Mouse (Mus musculus) heart, adult 2 months (tissue): ENCODE data around the gene Aldh1a3.

ENCODE experiments used
- CTCF ChIP-seq: fragments of 200-600 bp; IDR thresholded peaks from 2 replicates; pipeline ENCODE4 v1.8.1; 2022; ENCODE audit warnings: antibody characterized with exemption, mild to moderate bottlenecking, moderate library complexity
- EP300 ChIP-seq: fragments of 200-500 bp; IDR thresholded peaks from 2 replicates; pipeline ENCODE4 v1.6.1; 2011; ENCODE audit warnings: low read depth, low read length, control low read depth; ENCODE audit not compliant: insufficient read depth

- no peak for TF ChIP-seq CTCF
- no peak for TF ChIP-seq EP300
These were observed 62.8 kb downstream of the Aldh1a3 start for GRCm38 (mm10) chr7:66364491-66364890.
